Mouse (Mus musculus) MEL-GATA-1-ER (cell line): ENCODE data around the gene Commd8.
A peak's percentile ranks its signal among the peaks of the same experiment; 100 is the strongest.
"Not testable (repeated sequence)": the region's sequence is repeated elsewhere in the genome, so short reads cannot be mapped to it uniquely, and the experiment has no call there.

Experiments used
- DNase-seq: peaks from one replicate; pipeline ENCODE4 v3.0.0-alpha.2; 2012; ENCODE audit warnings: low read depth; ENCODE audit errors: extremely low read depth

Gene Commd8

GRCm38 (mm10) chr5:72170067-72170466, 2.1 kb upstream of the Commd8 start:
- peak; percentile 60 for DNase-seq

- no peak for DNase-seq
Measured at GRCm38 (mm10) chr5:72168285-72168621, 264 bp upstream of the Commd8 start.

GRCm38 (mm10) chr5:72164386-72164785, 3.6 kb downstream of the Commd8 start:
- DNase-seq: no peak

- DNase-seq: peak; percentile 20
Measured at GRCm38 (mm10) chr5:72162855-72163254, 5.1 kb downstream of the Commd8 start.

GRCm38 (mm10) chr5:72160781-72161485, 7.1 kb downstream of the Commd8 start:
- no peak for DNase-seq

- no peak for DNase-seq
Measured at GRCm38 (mm10) chr5:72159537-72159936, 8.5 kb downstream of the Commd8 start.

- no peak for DNase-seq
Measured at GRCm38 (mm10) chr5:72158667-72159066, 9.3 kb downstream of the Commd8 start.

GRCm38 (mm10) chr5:72156598-72156997, 11.4 kb downstream of the Commd8 start:
- no peak for DNase-seq

- not testable (repeated sequence) for DNase-seq
Measured at GRCm38 (mm10) chr5:72155686-72156085, 12.3 kb downstream of the Commd8 start.

GRCm38 (mm10) chr5:72150870-72151269, 17.1 kb downstream of the Commd8 start:
- no peak for DNase-seq

- no peak for DNase-seq
Measured at GRCm38 (mm10) chr5:72148679-72149078, 19.3 kb downstream of the Commd8 start.

- no peak for DNase-seq
Measured at GRCm38 (mm10) chr5:72139619-72140018, 28.4 kb downstream of the Commd8 start.

- no peak for DNase-seq
Measured at GRCm38 (mm10) chr5:72138256-72138655, 29.7 kb downstream of the Commd8 start.

GRCm38 (mm10) chr5:72133906-72134305, 34.1 kb downstream of the Commd8 start:
- DNase-seq: no peak

GRCm38 (mm10) chr5:72126681-72127080, 41.3 kb downstream of the Commd8 start:
- DNase-seq: no peak

GRCm38 (mm10) chr5:72122414-72123037, 45.5 kb downstream of the Commd8 start:
- DNase-seq: no peak
